Mouse (Mus musculus): Measurements from ENCODE around the gene Wfikkn2.

Wfikkn2 gene

DNA sequence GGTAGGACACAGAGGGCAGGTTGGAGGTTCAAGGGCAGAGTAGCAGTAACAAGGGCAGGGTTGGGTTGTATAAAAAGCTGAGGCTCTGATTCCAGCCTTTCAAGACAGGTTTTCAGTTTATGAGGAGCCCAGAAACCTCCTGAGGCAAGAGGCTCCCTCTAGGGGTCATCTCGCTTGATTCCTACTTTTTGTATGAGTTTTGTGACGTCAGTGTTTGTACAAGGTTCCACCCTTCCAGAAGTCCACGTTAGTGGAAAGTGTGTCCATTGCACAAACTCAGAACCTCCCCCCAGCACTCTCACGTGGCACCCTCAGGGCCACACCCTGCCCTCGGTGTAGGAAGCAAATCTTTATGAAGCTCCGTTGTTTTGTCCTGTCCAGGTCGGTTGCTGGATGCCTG, 19.8 kb downstream of the Wfikkn2 start:
- in situ Hi-C loops (cut with MboI, MseI) = no loop called here

DNA sequence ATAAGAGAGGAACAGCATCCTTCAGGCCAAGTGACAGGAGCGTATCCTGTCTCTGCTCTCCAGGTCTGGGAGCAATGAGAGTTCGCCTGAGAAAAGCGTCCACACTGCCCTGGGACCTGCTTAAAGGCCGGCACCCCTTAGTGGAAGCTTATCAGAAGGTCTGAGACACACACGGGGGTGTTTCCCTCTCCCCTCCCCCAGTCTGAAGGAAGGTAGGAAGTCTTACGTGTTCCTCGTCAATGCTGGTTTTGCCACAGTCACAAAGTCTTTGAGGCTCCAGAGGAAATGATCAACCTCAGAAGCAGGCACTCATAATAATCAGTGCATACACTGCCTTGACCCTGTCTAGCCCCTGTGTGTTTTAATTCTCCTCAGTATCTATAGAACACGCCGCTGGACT, 22.3 kb downstream of the Wfikkn2 start:
- in situ Hi-C loops (cut with MboI, MseI) = loop anchor here (5.0 kb wide), 1 partner anchor 91 kb away; no protein-coding TSS in a partner anchor

DNA sequence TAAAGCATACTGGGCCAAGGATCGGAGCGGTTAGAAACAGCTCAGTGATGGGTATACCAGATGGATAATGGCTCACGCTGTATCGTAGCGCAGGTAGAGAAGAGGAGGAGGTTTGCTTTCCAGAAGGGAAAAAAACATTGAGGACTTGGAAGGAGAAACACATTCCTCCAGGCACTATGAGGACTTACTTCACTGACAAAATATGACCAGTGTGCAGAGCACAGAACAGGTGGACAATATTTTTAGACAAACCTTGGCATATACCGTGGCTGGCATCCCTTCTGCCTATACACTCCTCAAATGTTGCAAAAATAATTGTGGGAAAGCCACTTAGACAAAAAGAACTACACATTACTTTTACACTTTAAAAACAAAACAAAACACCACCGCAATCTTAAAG, 24.5 kb downstream of the Wfikkn2 start:
- in situ Hi-C loops (cut with MboI, MseI) = loop anchor here (5.0 kb wide), 1 partner anchor 89 kb away; no protein-coding TSS in a partner anchor

DNA sequence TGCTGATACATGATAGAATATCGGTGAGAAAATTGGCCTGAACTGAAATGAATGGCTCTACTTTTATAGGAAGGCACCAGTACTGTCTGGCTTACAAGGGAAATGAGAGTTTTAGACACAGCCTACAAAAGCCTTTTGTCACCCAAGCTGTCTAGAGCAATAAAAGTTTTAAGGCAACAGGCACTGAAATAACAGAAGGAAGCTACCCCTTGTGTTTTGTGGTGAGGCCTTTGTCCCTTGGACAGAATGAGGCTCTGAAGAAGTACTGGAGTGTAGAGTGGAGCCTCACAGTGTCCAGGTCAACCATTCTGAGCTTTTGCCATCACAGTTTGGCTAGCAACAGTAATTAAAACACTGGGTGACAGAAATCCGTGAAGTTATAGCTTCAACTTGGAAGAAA, 29.6 kb downstream of the Wfikkn2 start:
- in situ Hi-C loops (cut with MboI, MseI) = no loop called here

DNA sequence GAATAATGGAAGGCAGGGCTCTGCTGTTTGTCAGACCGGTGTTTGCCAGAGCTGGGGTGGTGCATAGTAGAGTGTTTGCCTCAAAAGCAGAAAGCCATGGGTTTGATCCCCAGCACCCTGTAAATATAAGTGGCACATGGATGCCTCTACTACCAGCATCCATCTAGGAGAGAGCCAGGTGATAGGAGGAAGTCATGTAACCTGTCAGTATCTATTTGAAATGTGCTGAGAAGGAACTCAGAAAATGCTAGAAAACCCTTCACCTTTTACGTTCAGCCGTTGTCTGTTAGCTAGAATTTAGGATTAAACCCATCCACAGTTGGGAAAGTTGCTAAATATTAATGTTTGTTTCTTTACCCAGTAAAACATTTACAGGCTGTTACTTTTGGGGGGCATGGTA, 30.2 kb downstream of the Wfikkn2 start:
- in situ Hi-C loops (cut with MboI, MseI) = no loop called here

DNA sequence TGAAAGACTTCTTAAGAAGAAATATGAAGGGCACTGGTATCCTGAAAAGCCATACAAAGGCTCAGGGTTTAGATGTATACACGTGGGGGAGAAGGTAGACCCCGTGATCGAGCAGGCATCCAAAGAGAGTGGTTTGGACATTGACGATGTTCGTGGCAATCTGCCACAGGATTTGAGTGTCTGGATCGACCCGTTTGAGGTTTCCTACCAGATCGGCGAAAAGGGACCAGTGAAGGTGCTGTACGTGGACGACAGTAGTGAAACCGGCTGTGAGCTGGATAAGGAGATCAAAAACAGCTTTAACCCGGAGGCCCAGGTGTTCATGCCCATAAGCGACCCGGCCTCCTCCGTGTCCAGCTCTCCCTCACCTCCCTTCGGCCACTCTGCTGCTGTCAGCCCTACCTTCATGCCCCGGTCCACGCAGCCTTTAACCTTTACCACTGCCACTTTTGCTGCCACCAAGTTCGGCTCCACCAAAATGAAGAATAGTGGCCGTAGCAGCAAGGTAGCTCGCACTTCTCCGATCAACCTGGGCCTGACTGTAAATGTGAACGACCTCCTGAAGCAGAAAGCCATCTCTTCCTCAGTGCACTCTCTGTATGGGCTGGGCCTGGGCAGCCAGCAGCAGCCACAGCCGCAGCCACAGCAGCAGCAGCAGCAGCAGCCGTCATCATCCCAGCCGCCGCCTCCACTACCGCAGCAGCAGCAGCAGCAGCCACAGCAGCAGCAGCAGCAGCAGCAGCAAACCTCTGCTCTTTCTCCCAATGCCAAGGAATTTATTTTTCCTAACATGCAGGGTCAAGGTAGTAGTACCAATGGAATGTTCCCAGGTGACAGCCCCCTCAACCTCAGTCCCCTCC, 31.8 kb downstream of the Wfikkn2 start:
- in situ Hi-C loops (cut with MboI, MseI) = no loop called here

DNA sequence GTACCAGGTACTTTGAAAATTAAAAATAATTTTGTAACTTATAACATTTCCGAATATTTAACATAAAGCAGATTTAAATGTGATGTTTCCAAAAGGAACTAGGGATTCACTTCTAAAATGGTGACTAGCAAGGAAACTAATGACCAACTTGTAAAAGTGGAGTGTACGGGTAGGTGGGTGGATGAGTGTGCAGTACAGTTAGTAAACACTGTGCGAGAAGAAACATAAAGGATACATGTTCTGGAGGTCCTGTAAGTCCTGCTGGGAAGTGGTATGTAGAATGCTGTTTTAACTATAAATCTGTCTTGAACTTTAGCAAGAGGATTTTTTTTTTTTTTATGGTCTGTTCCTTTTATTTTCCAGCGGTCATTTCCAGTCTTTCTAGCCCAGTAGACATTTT, 32.8 kb downstream of the Wfikkn2 start:
- in situ Hi-C loops (cut with MboI, MseI) = no loop called here

DNA sequence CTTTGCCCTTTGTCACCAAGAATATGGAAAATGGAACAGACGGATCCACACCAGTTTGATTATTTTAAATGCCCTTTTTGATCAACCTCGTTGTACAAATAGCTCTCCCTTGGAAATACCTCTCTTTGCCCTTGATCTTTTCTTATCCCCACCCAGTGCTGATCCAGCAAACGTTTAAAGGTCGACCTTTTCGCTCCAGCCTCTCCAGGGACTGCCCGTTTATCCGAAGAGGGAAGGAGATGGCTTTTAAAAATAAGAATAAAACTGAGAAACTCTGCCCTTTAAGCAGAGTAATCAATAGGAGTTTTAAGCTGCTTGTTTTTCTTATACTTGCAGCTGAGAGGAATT, 33.3 kb downstream of the Wfikkn2 start:
- in situ Hi-C loops (cut with MboI, MseI) = no loop called here

DNA sequence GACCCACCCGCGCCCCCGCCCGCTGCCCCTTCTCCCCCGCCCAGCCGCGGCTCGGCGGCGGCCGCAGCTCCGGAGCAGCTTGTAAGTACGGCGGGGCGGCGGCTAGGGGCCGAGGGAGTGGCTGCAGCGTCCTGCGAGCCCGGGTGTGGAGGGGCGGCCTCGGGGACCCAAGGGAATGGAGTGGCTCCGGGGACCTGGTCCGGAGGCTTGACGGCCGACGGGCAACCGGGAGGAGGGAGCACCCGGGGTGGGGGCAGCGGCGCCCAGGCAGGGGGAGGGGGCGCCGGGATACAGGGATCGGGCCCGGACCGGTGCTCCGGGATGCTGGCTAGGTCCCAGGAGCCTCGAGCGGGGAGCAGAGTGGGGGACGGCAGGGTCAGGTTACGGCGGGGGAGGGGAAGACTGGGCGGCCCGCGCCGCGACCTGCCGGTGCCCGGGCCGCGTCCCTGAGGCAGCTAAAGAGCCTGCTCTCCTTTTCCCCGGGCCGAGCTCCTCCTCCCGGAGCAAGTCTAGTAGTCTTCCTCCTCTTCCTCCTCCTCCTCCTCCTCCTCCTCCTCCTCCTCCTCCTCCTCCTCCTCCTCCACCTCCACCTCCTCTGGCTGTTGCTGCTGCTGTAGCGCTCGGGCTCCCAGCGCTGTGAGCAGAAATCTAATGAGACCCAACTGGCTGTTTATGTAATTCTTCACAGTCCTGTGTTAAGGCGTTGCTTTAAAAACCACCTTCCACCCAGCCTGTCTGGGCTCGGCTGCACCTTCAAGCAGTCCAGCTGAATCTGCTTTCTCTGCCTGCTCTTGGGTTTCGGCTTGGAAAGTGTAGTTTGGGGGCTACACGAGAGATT, 33.9 kb downstream of the Wfikkn2 start:
- in situ Hi-C loops (cut with MboI, MseI) = no loop called here

DNA sequence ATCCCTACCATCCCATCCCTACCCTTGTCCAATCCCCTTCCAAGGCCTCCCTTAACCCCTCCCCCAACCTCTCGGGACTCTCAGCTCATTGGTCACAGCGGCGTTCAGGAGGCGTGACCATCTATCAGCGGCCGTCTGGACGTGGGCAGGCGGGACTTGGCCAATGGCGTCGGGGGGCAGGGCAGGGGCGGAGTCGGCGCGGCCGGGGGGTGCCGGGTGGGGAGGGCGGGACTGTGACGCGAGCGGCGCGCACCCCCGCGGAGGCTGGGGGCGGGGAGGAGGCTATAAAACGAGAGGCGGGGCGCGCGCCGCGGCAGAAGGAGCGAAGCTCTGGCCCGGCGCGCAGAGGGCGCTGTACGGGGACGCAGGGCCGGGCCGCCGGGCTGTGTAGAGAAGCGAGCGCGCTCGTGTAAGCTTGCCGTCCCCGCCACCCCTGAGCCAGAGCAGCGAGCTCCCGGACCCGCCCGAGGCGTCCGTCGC, 34.6 kb downstream of the Wfikkn2 start, which contains the start of gene Tob1:
Gene Tob1 (plus strand): TSS at position 331 of the 480 bp plus-strand sequence.
- in situ Hi-C loops (cut with MboI, MseI) = no loop called here

DNA sequence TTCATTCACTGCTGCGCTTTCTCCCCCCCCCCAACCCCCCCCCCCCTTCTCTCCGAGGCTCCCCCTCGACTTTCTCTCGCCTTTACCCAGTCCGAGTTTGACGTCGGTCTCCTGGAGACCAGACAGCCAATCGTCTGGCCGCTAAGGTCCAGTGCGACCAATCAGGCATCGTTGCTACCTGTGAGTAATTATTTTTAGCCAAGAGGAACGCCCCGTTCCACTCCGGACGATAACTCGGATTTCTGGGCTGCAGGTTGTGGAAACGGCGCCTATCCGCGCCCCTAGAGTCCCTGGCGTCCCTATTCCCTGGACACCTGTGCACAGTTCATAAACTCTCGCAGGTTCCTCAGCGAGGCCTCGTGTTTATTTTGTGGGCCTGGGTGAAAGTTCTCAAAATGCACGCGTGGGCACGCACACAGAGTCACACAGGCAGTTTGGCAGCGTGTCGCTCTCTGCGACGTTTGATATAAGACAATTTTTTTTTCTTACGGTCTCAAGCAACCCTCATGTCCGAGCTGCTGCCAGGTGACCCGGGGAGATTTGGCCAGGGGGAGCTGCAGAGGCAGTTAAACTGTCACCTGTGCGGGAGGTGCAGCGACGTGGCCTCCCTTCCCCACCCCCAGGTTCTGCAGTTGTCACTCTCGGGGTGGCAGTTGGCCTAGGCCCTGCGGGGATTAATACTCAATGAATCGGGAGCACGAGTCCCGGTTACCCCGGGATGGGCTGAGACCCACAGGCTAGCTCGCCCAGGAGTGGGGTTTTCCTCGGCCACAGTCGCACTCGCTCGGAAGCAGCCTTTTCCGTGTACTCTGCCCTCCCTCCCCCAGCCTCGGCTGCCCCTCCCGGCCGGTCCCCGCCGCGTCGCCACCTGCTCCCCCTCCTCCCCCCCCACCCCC, 35.4 kb downstream of the Wfikkn2 start:
- in situ Hi-C loops (cut with MboI, MseI) = no loop called here

DNA sequence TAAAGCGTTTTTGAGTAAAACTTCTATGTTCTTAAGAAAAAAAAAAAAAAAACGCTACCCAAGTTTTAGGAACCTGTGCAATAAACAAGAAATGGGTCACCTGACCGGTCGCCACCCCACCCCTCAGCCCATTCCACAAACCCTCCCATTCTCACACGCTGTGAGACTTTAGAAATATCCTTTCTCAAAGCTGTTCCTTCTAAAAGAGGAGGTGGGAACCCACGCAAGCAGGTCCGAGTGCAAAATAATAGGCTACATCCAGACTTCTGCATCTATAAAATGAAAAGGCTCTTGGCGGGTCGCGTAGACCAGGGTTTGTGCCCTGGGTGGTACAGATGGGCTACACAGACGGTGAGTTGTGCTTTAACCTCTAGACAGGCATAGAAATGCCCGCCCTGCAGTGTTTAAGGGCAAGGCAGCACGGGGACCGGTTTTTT, 36.1 kb downstream of the Wfikkn2 start:
- in situ Hi-C loops (cut with MboI, MseI) = no loop called here

DNA sequence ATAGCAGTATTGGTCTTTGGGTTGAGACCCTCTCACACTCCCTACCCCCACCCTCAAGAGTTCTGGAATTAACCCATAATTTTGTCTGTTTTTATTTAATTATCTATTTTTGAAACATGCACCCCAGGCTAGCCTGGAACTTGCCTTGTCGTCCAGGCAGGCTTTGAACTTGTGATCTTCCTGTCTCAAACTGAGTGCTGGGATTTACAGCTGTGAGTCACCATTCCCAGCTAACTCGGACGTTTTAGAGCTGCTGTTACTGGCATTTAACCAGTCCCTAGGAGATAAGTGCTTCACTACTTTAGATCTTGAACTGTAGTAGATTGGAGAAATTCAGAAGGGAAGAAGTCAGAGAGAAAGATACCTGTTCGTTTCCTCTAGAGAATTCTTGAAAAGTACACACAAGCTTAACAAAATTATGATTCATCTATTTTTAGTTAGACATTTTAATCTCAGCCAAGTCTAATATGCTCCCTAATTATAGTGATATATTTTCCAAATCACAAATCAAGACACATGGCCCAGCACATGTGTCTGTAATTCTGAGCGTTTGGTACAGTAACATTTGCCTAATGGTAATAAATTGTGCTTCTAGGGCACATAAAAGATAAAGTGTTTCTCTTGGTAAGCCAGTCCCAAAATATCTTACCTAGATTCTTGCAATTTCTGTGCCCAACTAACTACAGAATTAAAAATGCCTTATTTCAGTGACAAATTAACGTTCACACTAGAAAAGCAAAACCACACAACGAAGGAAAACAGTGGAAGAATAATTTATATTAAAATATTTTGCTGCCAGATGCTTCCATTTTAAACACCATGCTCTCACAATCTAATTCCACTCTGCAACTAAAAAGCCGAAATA, 36.8 kb downstream of the Wfikkn2 start:
- in situ Hi-C loops (cut with MboI, MseI) = no loop called here

DNA sequence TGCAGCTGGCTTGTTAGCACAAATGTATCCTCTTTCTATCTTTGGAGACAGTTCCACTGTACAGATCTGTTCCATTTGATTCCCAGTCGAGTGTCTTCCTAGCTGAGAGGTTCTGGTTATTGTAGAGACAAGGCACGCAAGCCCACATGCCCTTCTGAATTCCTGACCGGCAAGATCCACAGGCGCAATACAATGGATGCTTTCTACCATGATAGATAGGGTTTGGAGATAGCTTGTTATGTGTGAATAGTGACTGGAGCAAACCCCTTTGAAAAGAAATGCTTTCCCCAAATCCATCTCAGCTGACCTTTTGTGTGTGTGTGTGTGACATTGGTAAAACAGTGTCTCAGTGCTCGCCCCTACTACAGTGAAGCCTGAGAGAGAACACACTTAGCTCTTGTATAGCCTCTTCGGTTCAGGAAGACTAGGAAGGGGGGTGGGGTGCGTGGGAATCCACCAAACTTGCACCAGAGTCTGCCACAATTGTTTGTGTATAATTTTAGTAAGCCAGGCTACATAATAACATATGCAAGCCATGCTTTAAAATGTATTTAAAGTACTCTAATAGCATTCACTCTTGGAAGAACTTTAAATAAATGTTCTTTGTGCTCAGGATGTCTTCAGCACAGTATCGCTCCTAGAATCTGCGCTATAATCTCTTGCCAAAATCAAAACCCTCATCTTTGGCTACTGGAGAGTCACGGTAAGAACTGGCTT, 39.2 kb downstream of the Wfikkn2 start:
- in situ Hi-C loops (cut with MboI, MseI) = no loop called here

DNA sequence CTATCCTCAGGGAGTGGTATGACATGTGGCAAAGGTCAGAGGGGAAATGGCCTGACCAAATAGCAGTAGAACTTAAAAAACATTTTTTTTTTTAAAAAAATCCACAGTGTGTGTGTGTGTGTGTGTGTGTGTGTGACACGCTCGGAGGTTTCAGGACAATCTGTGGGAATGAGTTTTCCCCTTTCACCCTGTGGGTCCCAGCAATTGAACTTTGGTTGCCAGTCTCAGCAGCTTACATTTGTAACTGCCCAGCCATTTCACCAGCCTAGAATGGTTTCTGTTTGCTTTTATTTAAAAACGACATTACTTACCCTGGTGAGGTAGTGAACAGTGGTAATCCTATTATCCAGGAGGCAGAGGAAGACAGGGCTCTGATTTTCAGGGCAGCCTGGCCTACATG, 42.7 kb downstream of the Wfikkn2 start:
- in situ Hi-C loops (cut with MboI, MseI) = no loop called here

DNA sequence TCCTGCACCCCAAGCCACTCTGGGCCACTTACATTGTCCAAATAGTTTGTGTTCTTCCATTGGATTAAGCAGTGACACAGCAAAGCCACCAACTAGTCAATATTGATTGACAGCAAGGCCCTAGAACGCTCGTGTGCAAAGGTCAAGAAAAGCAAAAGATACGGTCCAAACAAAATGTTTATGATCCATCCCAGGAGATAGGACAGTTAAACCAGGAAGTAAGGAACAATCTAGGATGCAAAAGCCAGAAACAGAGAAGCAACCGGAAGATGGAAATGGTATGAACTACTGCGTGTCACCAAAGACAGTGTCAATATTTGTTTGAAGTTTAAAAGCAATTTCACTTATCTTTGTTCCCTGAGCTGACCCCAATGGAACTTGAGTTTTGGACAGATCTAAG, 43.7 kb downstream of the Wfikkn2 start:
- in situ Hi-C loops (cut with MboI, MseI) = no loop called here

DNA sequence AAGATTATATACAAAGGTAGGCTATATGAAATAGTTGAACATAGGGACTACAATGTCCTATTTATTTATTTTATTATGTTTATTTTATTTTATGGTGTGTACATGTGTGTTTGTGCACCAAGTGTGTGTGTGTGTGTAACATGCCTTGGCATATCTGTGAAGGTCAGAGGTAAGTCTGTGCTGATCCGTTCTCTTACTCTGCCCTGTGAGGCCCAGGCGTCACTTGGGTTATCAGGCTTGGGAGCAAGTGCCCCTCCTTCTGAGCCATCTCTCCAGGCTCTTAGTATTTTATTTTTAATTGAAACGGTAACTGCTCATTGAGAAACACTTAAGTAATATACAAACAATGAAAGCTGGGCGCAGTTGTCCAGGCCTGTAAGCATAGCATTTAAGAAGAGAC, 45.4 kb downstream of the Wfikkn2 start:
- in situ Hi-C loops (cut with MboI, MseI) = no loop called here

DNA sequence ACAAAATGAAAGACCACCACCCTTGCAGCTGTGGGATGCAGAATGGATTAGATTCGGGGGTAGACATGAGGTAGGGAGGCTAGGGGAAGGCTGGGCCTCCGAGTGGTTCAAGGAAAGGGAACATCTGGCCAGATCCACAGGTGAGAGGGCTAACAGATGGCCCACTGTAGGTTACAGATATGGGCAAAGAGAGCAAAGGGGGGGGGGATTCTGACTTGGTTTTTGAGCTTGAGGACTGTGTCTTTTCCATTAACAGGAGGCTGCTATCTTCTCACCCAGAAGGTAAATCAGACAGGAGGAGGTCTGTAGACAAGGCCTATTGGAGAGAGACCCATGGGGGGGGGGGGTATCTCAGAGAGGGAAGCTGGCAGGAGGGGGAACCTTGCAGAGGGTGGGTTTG, 46.0 kb downstream of the Wfikkn2 start:
- in situ Hi-C loops (cut with MboI, MseI) = no loop called here

DNA sequence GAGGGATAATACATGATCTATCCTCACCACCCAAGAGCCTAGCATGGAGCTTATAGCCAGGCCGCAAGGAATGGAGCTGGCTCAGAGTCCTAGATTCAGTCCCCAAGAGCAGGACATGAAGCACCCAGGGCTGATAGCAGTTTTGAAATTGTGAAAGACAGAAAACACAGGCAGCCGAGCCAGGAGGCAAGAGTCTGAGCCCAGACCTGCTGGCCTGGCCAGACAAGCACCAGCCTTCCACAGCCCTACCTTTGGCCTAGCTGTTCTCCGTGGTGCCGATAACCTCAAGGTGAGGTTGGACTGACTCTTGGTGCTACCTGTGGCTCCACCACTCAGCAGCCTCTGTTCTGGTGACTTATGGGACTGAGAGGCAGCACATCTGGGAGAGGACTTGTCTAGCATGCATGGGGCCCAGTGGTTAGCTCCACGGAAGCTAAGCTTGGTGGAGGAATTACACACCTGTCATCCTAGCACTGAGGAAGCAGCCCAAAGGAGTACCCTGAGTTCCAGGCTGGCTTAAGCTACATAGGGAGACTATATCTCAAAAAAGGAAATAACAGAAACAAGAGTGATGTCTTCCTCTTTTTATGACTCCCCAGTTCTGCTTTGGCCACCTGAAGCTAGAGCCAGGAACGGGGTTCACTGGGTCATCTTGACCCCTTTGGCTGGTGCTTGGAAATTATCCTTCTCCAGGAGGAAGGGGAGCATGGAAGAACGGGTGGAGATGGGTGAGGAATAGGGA, 47.2 kb downstream of the Wfikkn2 start:
- in situ Hi-C loops (cut with MboI, MseI) = no loop called here

All from regulatory T cell (primary cell).